ENCODE assay signal across 8 mouse cellular contexts in the genomic region with DNA sequence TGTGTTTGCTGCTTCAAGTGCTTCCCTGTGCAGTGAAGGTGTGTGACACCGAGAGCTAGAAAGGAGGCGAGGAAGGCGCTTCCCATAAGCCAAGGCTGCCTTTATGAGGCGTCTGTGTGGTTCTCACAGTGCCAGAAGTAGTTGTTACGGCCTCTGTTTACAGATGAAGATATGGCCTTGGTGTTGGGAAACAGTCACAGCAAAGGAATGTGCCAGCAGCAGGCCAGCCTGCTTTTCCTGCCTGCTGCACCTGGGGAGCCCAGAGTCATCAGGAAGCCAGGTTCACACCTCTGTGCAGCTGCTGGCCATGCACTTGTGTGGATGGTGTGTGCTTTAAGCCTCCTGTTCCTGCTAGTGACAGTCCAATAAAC. TPM values are rescaled to one million over a fixed set of nuclear protein-coding genes. Genes with fewer than 3 reads are reported as not detected.
DNase-seq lines count a peak whose midpoint lies in the region; ATAC-seq and TF ChIP-seq lines count a peak whose summit lies in the region.

No protein-coding gene starts in this region.

- no peak overlapping the region for H3K27ac ChIP-seq in heart, adult 2 months
- H3K27ac ChIP-seq in kidney, postnatal 0 days, result peak overlapping the region; percentile 90
- no peak overlapping the region for H3K27ac ChIP-seq in midbrain, embryonic 12.5 days (replicated peaks)

- H3K79me2 ChIP-seq in heart, adult 2 months (replicated peaks; ENCODE audit: control insufficient read depth, insufficient read depth, low read length), result no peaks in the 10 kb centered on the region

- CTCF ChIA-PET in Patski (lab: Charles Lee), result interaction anchor here (1.4 to 1.9 kb wide), 3 partner anchors 13 to 75 kb away, joined by 5 read pairs; no protein-coding TSS in a partner anchor

- peak; percentile 77 for ATAC-seq in Patski
- ATAC-seq in kidney, postnatal 0 days (replicated peaks; ENCODE audit: low FRiP score, low read depth), result peak; percentile 72
- ATAC-seq in midbrain, embryonic 12.5 days (ENCODE audit: low FRiP score, low read depth), result no peak

- TF ChIP-seq POLR2A in heart, adult 2 months (IDR thresholded peaks at IDR 0.05; ENCODE audit: insufficient read depth, low read depth, low read length), result no peak

- no peaks in the 10 kb centered on the region for H3K9me3 ChIP-seq in kidney, postnatal 0 days (replicated peaks; ENCODE audit: low read length)
- no peaks in the 10 kb centered on the region for H3K9me3 ChIP-seq in midbrain, embryonic 12.5 days

- 0 out of 2 replicates have a peak overlapping the region, but pooled peaks have one; percentile 5 for H3K9ac ChIP-seq in heart, adult 2 months (ENCODE audit: low read depth, low read length)
- peak overlapping the region; percentile 35; the same call in 1 of the 2 replicates for H3K9ac ChIP-seq in kidney, postnatal 0 days (ENCODE audit: low read depth, low read length)
- H3K9ac ChIP-seq in midbrain, embryonic 12.5 days (replicated peaks), result 0 out of 2 replicates have a peak overlapping the region, but pooled peaks have one; percentile 0

- peaks cover 9% of the 10 kb centered on the region for H3K4me1 ChIP-seq in heart, adult 2 months (ENCODE audit: control insufficient read depth, insufficient read depth, low read length)
- H3K4me1 ChIP-seq in kidney, postnatal 0 days (replicated peaks; ENCODE audit: insufficient read depth, low read length), result peaks cover 41% of the 10 kb centered on the region
- peaks cover 28% of the 10 kb centered on the region for H3K4me1 ChIP-seq in midbrain, embryonic 12.5 days

- POLR2A ChIA-PET in Patski (lab: Charles Lee), result interaction anchor here (1.2 to 3.6 kb wide), 2 partner anchors 13 to 16 kb away, joined by 3 to 14 read pairs; a partner anchor contains a TSS

- no peak overlapping the region for H3K4me2 ChIP-seq in kidney, postnatal 0 days (ENCODE audit: low read length)
- H3K4me2 ChIP-seq in midbrain, embryonic 12.5 days (replicated peaks), result no peak overlapping the region

- H3K4me3 ChIP-seq in heart, adult 2 months, result no peak overlapping the region
- H3K4me3 ChIP-seq in kidney, postnatal 0 days (replicated peaks; ENCODE audit: low read depth, low read length), result no peak overlapping the region
- H3K4me3 ChIP-seq in midbrain, embryonic 12.5 days, result no peak overlapping the region

- no peaks in the 10 kb centered on the region for H3K36me3 ChIP-seq in heart, adult 2 months (ENCODE audit: control insufficient read depth, insufficient read depth, low read length)
- H3K36me3 ChIP-seq in kidney, postnatal 0 days (ENCODE audit: insufficient read depth, low read length), result no peaks in the 10 kb centered on the region
- H3K36me3 ChIP-seq in midbrain, embryonic 12.5 days, result no peaks in the 10 kb centered on the region

- no peak for TF ChIP-seq CTCF in heart, adult 2 months (IDR thresholded peaks at IDR 0.05)
- no peak for TF ChIP-seq CTCF in Patski (IDR thresholded peaks at IDR 0.05)
- TF ChIP-seq CTCF in kidney, postnatal 0 days (IDR thresholded peaks at IDR 0.05; ENCODE audit: low read depth), result no peak

- no peaks in the 10 kb centered on the region for H3K27me3 ChIP-seq in heart, adult 2 months (ENCODE audit: control insufficient read depth, insufficient read depth, low read length)
- no peaks in the 10 kb centered on the region for H3K27me3 ChIP-seq in Patski
- H3K27me3 ChIP-seq in kidney, postnatal 0 days (ENCODE audit: insufficient read depth, low read length), result no peaks in the 10 kb centered on the region
- no peaks in the 10 kb centered on the region for H3K27me3 ChIP-seq in midbrain, embryonic 12.5 days

- in situ Hi-C loops in Patski (cut with MboI; ENCODE audit: low pct_unique_long_range_greater_than_20kb), result no loop called here

- DNase-seq in heart, adult 2 months, result no peak
- no peak for DNase-seq in heart, postnatal 25 days (ENCODE audit: low spot score)
- DNase-seq in Patski (ENCODE audit: low read depth, low spot score), result no peak
- no peak for DNase-seq in kidney, postnatal 0 days (ENCODE audit: low spot score)
- DNase-seq in cerebellum, adult 11-12 months, result no peak
- no peak for DNase-seq in spleen, adult 12 weeks (ENCODE audit: low spot score)
- DNase-seq in gastrocnemius, postnatal 25 days, result no peak

- TF ChIP-seq EP300 in heart, adult 2 months (IDR thresholded peaks at IDR 0.05; ENCODE audit: insufficient read depth, low read depth, low read length), result no peak

- WGBS in heart, adult 2 months, result 56% methylated on average over 5 of the region's 5 CpGs
- WGBS in kidney, postnatal 0 days, result 37% methylated on average over 5 of the region's 5 CpGs
- WGBS in midbrain, embryonic 12.5 days, result 42% methylated on average over 5 of the region's 5 CpGs

- intact Hi-C loops in heart, adult 2 months (cut with DNase I), result no loop called here
- intact Hi-C loops in heart, postnatal 25 days (cut with DNase I), result no loop called here

RNA-seq across cellular contexts. Expression of a gene that starts 16.6 kb away (rescaled TPM):
- total RNA-seq in heart, adult 2 months (2021), result 10 to 100 TPM; 60.7 to 90.9 TPM
- 36.9 and 69.6 TPM in 2 replicates for polyA plus RNA-seq in heart, adult 2 months (2012; rRNA removed)
- total RNA-seq in heart, postnatal 25 days (2021), result 10 to 100 TPM; 87.9 to 96.9 TPM
- 167 TPM for polyA plus RNA-seq in Patski (2021)
- polyA plus RNA-seq in kidney, postnatal 0 days (2015; fragmentation: Nextera tagmentation; extraction: Ambion mirVana), result 96.4 and 102 TPM in 2 replicates
- polyA plus RNA-seq in midbrain, embryonic 12.5 days (2016; fragmentation: Nextera tagmentation; extraction: Ambion mirVana), result 162 and 176 TPM in 2 replicates
- total RNA-seq in gastrocnemius, postnatal 25 days (2021), result 10 to 100 TPM; 47.4 to 50.9 TPM

RNA-seq across cellular contexts. Expression of a gene that starts 17.9 kb away (rescaled TPM):
- 1 to 10 TPM; 3.8 to 6.3 TPM for total RNA-seq in heart, adult 2 months (2021)
- 2.5 and 3.5 TPM in 2 replicates for polyA plus RNA-seq in heart, adult 2 months (2012; rRNA removed)
- total RNA-seq in heart, postnatal 25 days (2021), result 1 to 10 TPM; 4.4 to 5.6 TPM
- 4.1 TPM for polyA plus RNA-seq in Patski (2021)
- 3.3 and 4.1 TPM in 2 replicates for polyA plus RNA-seq in kidney, postnatal 0 days (2015; fragmentation: Nextera tagmentation; extraction: Ambion mirVana)
- 12.8 and 16.6 TPM in 2 replicates for polyA plus RNA-seq in midbrain, embryonic 12.5 days (2016; fragmentation: Nextera tagmentation; extraction: Ambion mirVana)
- total RNA-seq in gastrocnemius, postnatal 25 days (2021), result 1 to 10 TPM in 1 of 2 experiments, under 1 TPM in 1; 0.97 to 1.4 TPM
